In the genomic region with DNA sequence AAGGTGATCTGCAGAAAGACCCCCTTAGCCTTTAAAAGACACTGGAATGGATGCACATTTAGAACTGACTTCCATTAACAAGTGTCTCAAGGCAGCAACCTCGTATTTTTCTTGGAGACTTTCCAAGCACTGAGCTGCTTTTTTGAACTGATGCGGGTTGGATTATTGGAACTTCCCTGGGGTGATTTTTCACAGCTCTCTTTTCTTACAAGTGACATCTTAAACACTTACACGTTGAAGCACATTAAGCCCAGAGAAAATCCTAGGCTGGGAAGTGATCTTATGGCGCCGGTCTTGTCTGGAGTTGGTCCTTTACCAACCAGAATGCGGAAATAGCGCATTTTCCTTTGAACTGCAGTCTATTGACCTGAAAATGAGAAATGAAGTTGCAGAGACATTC, we compare ENCODE assay signal across 22 mouse cellular contexts.
"Had no signal": no experiment of that assay in that cellular context is flagged by ENCODE, and none has a peak within 500 bp of the region (broad histone marks: within the 10 kb centered on the region; RNA-seq: fewer than 3 reads in every experiment).

No protein-coding gene starts in this region.

- H3K4me3 ChIP-seq: layer of hippocampus, adult 2 months; lung, embryonic 15.5 days; megakaryocyte, embryonic 14.5 days; neural tube, embryonic 12.5 days had no signal

- H3K27ac ChIP-seq: kidney, postnatal 0 days; layer of hippocampus, adult 2 months; liver, embryonic 14.5 days; lung, embryonic 15.5 days; neural tube, embryonic 12.5 days; stomach, postnatal 0 days had no signal

- H3K27me3 ChIP-seq: lung, embryonic 15.5 days; megakaryocyte, embryonic 14.5 days; neural tube, embryonic 12.5 days had no signal

- ATAC-seq: inflammation-experienced regulatory T-cells, adult 6 months; intestine, embryonic 16.5 days; liver, postnatal 0 days had no signal

- H3K9me3 ChIP-seq: lung, embryonic 15.5 days; neural tube, embryonic 12.5 days had no signal

- H3K36me3 ChIP-seq: lung, embryonic 15.5 days; neural tube, embryonic 12.5 days had no signal

- DNase-seq: kidney, adult 18-20 months; kidney, postnatal 25 days; layer of hippocampus, adult 9-11 months; liver, postnatal 0 days; lung, postnatal 10 days; lung, postnatal 36 days; midbrain, embryonic 14.5 days; right cerebral cortex, postnatal 14 days; right cerebral cortex, postnatal 4 days; thymus, adult 2 months; thymus, postnatal 25 days had no signal

- H3K4me2 ChIP-seq: liver, embryonic 11.5 days; lung, embryonic 15.5 days; midbrain, embryonic 11.5 days; neural tube, embryonic 12.5 days had no signal

- H3K9ac ChIP-seq: liver, embryonic 14.5 days; liver, postnatal 0 days; lung, embryonic 15.5 days; neural tube, embryonic 12.5 days had no signal
